Mouse (Mus musculus): ENCODE measurements around the gene She. TPM values are rescaled to one million over a fixed set of nuclear protein-coding genes. Genes with fewer than 3 reads are reported as not detected.
"Not testable (repeated sequence)": the region's sequence is repeated elsewhere in the genome, so short reads cannot be mapped to it uniquely, and the experiment has no call there.

The She gene
- polyA plus RNA-seq, 1 experiment from 2014 or later = 3.6 TPM

GRCm38 (mm10) chr3:89848083-89848482 is 16.9 kb downstream of the She start:
- H3K27me3 ChIP-seq (replicated peaks) = no peaks in the 10 kb centered on the region
- no peak overlapping the region for H3K27ac ChIP-seq
- WGBS = 74% methylated on average over 6 of the region's 6 CpGs
- ATAC-seq (ENCODE audit: insufficient read depth, low FRiP score, low read depth) = no peak
- H3K4me3 ChIP-seq (replicated peaks) = no peak overlapping the region
- H3K36me3 ChIP-seq = no peaks in the 10 kb centered on the region
- H3K9me3 ChIP-seq = no peaks in the 10 kb centered on the region
- no peak overlapping the region for H3K9ac ChIP-seq
- H3K4me1 ChIP-seq = no peaks in the 10 kb centered on the region
- no peak overlapping the region for H3K4me2 ChIP-seq

GRCm38 (mm10) chr3:89853752-89854151 is 22.6 kb downstream of the She start:
- peak overlapping the region; percentile 67; the same call in 1 of the 2 replicates for H3K27ac ChIP-seq
- no peak overlapping the region for H3K4me2 ChIP-seq
- H3K4me1 ChIP-seq = no peaks in the 10 kb centered on the region
- no peaks in the 10 kb centered on the region for H3K9me3 ChIP-seq
- no peaks in the 10 kb centered on the region for H3K36me3 ChIP-seq
- no peaks in the 10 kb centered on the region for H3K27me3 ChIP-seq (replicated peaks)
- peak; percentile 9; the same call in 1 of the 2 replicates for ATAC-seq (ENCODE audit: insufficient read depth, low FRiP score, low read depth)
- WGBS = 65% methylated on average over 5 of the region's 5 CpGs
- no peak overlapping the region for H3K9ac ChIP-seq
- H3K4me3 ChIP-seq (replicated peaks) = no peak overlapping the region

- Histone ChIP-seq H3K9me3 (no peaks in the 10 kb centered on the region), H3K27me3 (replicated peaks) (no peaks in the 10 kb centered on the region), H3K4me3 (replicated peaks) (no peak overlapping the region), H3K27ac (no peak overlapping the region), H3K4me2 (no peak overlapping the region), H3K36me3 (no peaks in the 10 kb centered on the region), H3K4me1 (peaks cover 11% of the 10 kb centered on the region), H3K9ac (no peak overlapping the region)
- WGBS = 88% methylated on average over 3 of the region's 3 CpGs
- ATAC-seq (ENCODE audit: insufficient read depth, low FRiP score, low read depth) = no peak
Observed at GRCm38 (mm10) chr3:89857353-89857752, 26.2 kb downstream of the She start.

DNA sequence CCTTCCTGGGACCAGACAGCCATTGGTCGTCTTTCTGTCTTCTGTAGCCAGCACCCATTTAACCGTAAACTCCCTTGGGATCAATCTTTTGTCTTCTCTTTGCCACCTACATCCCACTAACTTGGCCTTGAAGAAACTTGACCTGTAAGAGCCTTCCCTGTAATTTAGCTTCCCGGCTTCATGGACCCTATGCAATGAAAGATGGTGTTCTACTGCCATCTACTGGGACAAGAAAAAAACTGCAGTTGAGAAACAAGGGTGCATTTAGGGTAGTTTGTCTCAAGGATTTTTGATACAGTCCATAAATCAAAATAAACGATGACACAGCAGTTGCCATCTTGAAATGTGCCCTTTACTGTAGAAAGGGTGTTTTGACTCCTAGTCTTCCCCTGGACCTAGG is 27.0 kb downstream of the She start:
- Histone ChIP-seq H3K27me3 (replicated peaks) (no peaks in the 10 kb centered on the region), H3K9me3 (no peaks in the 10 kb centered on the region), H3K4me2 (no peak overlapping the region), H3K36me3 (no peaks in the 10 kb centered on the region), H3K4me3 (replicated peaks) (no peak overlapping the region), H3K4me1 (peaks cover 11% of the 10 kb centered on the region), H3K27ac (no peak overlapping the region), H3K9ac (no peak overlapping the region)
- no peak for ATAC-seq (ENCODE audit: insufficient read depth, low FRiP score, low read depth)
- 15% methylated on average over 4 of the region's 4 CpGs for WGBS

DNA sequence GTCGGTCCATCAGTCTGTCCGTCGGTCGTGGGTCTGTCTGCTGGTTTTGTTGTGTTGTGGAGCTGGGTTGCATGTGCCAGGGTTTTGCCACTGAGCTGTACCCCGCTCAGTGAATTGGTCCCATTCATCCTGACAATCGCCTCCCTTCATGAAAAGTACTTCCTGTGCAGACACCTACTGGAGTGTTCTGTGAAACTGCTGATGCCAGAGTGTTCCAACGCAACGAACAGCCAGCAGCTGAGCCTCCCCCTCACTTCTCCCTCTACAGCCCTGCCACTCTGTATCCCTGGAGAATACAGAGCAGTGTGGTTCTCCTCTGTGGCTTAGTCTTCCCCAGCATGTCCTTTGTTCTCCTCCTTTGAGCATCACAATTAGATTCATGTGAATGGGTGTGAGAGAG is 27.7 kb downstream of the She start:
- Histone ChIP-seq H3K4me3 (replicated peaks) (no peak overlapping the region), H3K4me1 (peaks cover 11% of the 10 kb centered on the region), H3K9me3 (no peaks in the 10 kb centered on the region), H3K36me3 (no peaks in the 10 kb centered on the region), H3K27me3 (replicated peaks) (no peaks in the 10 kb centered on the region), H3K4me2 (no peak overlapping the region), H3K9ac (no peak overlapping the region), H3K27ac (no peak overlapping the region)
- no peak for ATAC-seq (ENCODE audit: insufficient read depth, low FRiP score, low read depth)
- WGBS = 74% methylated on average over 8 of the region's 8 CpGs

GRCm38 (mm10) chr3:89859936-89860335 is 28.8 kb downstream of the She start:
- peaks cover 13% of the 10 kb centered on the region for H3K4me1 ChIP-seq
- no peaks in the 10 kb centered on the region for H3K9me3 ChIP-seq
- H3K27ac ChIP-seq = no peak overlapping the region
- WGBS = 53% methylated on average over 3 of the region's 3 CpGs
- no peak for ATAC-seq (ENCODE audit: insufficient read depth, low FRiP score, low read depth)
- H3K9ac ChIP-seq = no peak overlapping the region
- no peak overlapping the region for H3K4me3 ChIP-seq (replicated peaks)
- no peaks in the 10 kb centered on the region for H3K36me3 ChIP-seq
- H3K27me3 ChIP-seq (replicated peaks) = no peaks in the 10 kb centered on the region
- no peak overlapping the region for H3K4me2 ChIP-seq

GRCm38 (mm10) chr3:89860343-89860742 is 29.2 kb downstream of the She start:
- no peak overlapping the region for H3K4me3 ChIP-seq (replicated peaks)
- no peaks in the 10 kb centered on the region for H3K36me3 ChIP-seq
- H3K4me1 ChIP-seq = peaks cover 17% of the 10 kb centered on the region
- WGBS = 69% methylated on average over 3 of the region's 3 CpGs
- no peak for ATAC-seq (ENCODE audit: insufficient read depth, low FRiP score, low read depth)
- no peak overlapping the region; the same call in 1 of the 2 replicates for H3K27ac ChIP-seq
- no peak overlapping the region for H3K9ac ChIP-seq
- no peaks in the 10 kb centered on the region for H3K9me3 ChIP-seq
- no peaks in the 10 kb centered on the region for H3K27me3 ChIP-seq (replicated peaks)
- no peak overlapping the region for H3K4me2 ChIP-seq

GRCm38 (mm10) chr3:89861070-89861469 is 29.9 kb downstream of the She start:
- Histone ChIP-seq H3K27me3 (replicated peaks) (no peaks in the 10 kb centered on the region), H3K9me3 (no peaks in the 10 kb centered on the region), H3K27ac (peak overlapping the region; percentile 57), H3K4me2 (no peak overlapping the region), H3K36me3 (no peaks in the 10 kb centered on the region), H3K4me1 (peaks cover 19% of the 10 kb centered on the region), H3K9ac (no peak overlapping the region), H3K4me3 (replicated peaks) (no peak overlapping the region)
- 20% methylated on average over 4 of the region's 4 CpGs for WGBS
- ATAC-seq (ENCODE audit: insufficient read depth, low FRiP score, low read depth) = peak; percentile 69

- H3K4me1 ChIP-seq = peaks cover 19% of the 10 kb centered on the region
- 70% methylated on average over 8 of the region's 8 CpGs for WGBS
- no peak for ATAC-seq (ENCODE audit: insufficient read depth, low FRiP score, low read depth)
- H3K4me3 ChIP-seq (replicated peaks) = no peak overlapping the region
- H3K27ac ChIP-seq = no peak overlapping the region
- no peak overlapping the region for H3K4me2 ChIP-seq
- H3K9ac ChIP-seq = no peak overlapping the region
- no peaks in the 10 kb centered on the region for H3K27me3 ChIP-seq (replicated peaks)
- no peaks in the 10 kb centered on the region for H3K9me3 ChIP-seq
- no peaks in the 10 kb centered on the region for H3K36me3 ChIP-seq
Observed at GRCm38 (mm10) chr3:89862182-89862761, 31.1 kb downstream of the She start.

GRCm38 (mm10) chr3:89863276-89863675 is 32.1 kb downstream of the She start:
- not testable (repeated sequence) for H3K9me3 ChIP-seq; H3K9ac ChIP-seq; H3K27me3 ChIP-seq (replicated peaks); H3K4me2 ChIP-seq; H3K4me3 ChIP-seq (replicated peaks); ATAC-seq (ENCODE audit: insufficient read depth, low FRiP score, low read depth); H3K27ac ChIP-seq; H3K36me3 ChIP-seq
- WGBS = 78% methylated on average over 3 of the region's 3 CpGs
- H3K4me1 ChIP-seq = peaks cover 21% of the 10 kb centered on the region

- H3K9ac ChIP-seq = no peak overlapping the region
- H3K36me3 ChIP-seq = no peaks in the 10 kb centered on the region
- H3K9me3 ChIP-seq = no peaks in the 10 kb centered on the region
- H3K4me3 ChIP-seq (replicated peaks) = no peak overlapping the region
- no peak overlapping the region for H3K27ac ChIP-seq
- ATAC-seq (ENCODE audit: insufficient read depth, low FRiP score, low read depth) = no peak
- peaks cover 27% of the 10 kb centered on the region for H3K4me1 ChIP-seq
- no peak overlapping the region for H3K4me2 ChIP-seq
- WGBS = 77% methylated on average over 9 of the region's 9 CpGs
- H3K27me3 ChIP-seq (replicated peaks) = no peaks in the 10 kb centered on the region
Observed at GRCm38 (mm10) chr3:89863716-89864509, 32.7 kb downstream of the She start.

- H3K27ac ChIP-seq = no peak overlapping the region
- H3K4me1 ChIP-seq = peaks cover 32% of the 10 kb centered on the region
- H3K9ac ChIP-seq = no peak overlapping the region
- no peaks in the 10 kb centered on the region for H3K9me3 ChIP-seq
- no peaks in the 10 kb centered on the region for H3K36me3 ChIP-seq
- no peak overlapping the region for H3K4me2 ChIP-seq
- H3K4me3 ChIP-seq (replicated peaks) = no peak overlapping the region
- 53% methylated on average over 6 of the region's 6 CpGs for WGBS
- ATAC-seq (ENCODE audit: insufficient read depth, low FRiP score, low read depth) = no peak
- no peaks in the 10 kb centered on the region for H3K27me3 ChIP-seq (replicated peaks)
Observed at GRCm38 (mm10) chr3:89865020-89865419, 33.9 kb downstream of the She start.

All from stomach, embryonic 15.5 days (tissue).